Mouse (Mus musculus): ENCODE measurements around the gene Mapt. TPM values are rescaled to one million over a fixed set of nuclear protein-coding genes. Genes with fewer than 3 reads are reported as not detected.

Gene Mapt
- polyA plus RNA-seq, 1 experiment = 53.4 TPM

- Histone ChIP-seq H3K4me1 (ENCODE audit: control insufficient read depth, insufficient read depth, low read length) (peaks cover 8% of the 10 kb centered on the region), H3K27ac (ENCODE audit: insufficient read depth, low read depth, low read length) (peak overlapping the region; percentile 18; the same call in 1 of the 2 replicates), H3K27me3 (replicated peaks; ENCODE audit: control insufficient read depth, insufficient read depth, low read length) (no peaks in the 10 kb centered on the region), H3K4me3 (ENCODE audit: insufficient read depth, low read depth, low read length) (no peak overlapping the region), H3K36me3 (ENCODE audit: control insufficient read depth, insufficient read depth, low read length) (no peaks in the 10 kb centered on the region)
- DNase-seq = peak; percentile 79
- 31% methylated on average over 6 of the region's 6 CpGs for WGBS
- TF ChIP-seq CTCF (conservative IDR thresholded peaks at IDR 0.05; ENCODE audit: insufficient read depth, insufficient read length, low read depth, low read length) = no peak
- no peak for TF ChIP-seq POLR2A (IDR thresholded peaks at IDR 0.05; ENCODE audit: low read depth, low read length)
These were observed 57.6 kb downstream of the Mapt start for GRCm38 (mm10) chr11:104288835-104289198.

GRCm38 (mm10) chr11:104289199-104290031 is 58.2 kb downstream of the Mapt start:
- WGBS = 22% methylated on average over 13 of the region's 13 CpGs
- H3K27me3 ChIP-seq (replicated peaks; ENCODE audit: control insufficient read depth, insufficient read depth, low read length) = no peaks in the 10 kb centered on the region

GRCm38 (mm10) chr11:104292443-104293220 is 61.4 kb downstream of the Mapt start:
- Histone ChIP-seq H3K36me3 (ENCODE audit: control insufficient read depth, insufficient read depth, low read length) (no peaks in the 10 kb centered on the region), H3K27me3 (replicated peaks; ENCODE audit: control insufficient read depth, insufficient read depth, low read length) (no peaks in the 10 kb centered on the region), H3K4me1 (ENCODE audit: control insufficient read depth, insufficient read depth, low read length) (peaks cover 8% of the 10 kb centered on the region), H3K4me3 (ENCODE audit: insufficient read depth, low read depth, low read length) (no peak overlapping the region), H3K27ac (ENCODE audit: insufficient read depth, low read depth, low read length) (no peak overlapping the region)
- WGBS = 81% methylated on average over 7 of the region's 7 CpGs
- DNase-seq = no peak
- no peak for TF ChIP-seq CTCF (conservative IDR thresholded peaks at IDR 0.05; ENCODE audit: insufficient read depth, insufficient read length, low read depth, low read length)
- no peak for TF ChIP-seq POLR2A (IDR thresholded peaks at IDR 0.05; ENCODE audit: low read depth, low read length)

More at GRCm38 (mm10) chr11:104289199-104290031, 58.2 kb downstream of the Mapt start:
- Histone ChIP-seq H3K4me3 (ENCODE audit: insufficient read depth, low read depth, low read length) (no peak overlapping the region), H3K27ac (ENCODE audit: insufficient read depth, low read depth, low read length) (peak overlapping the region; percentile 29; the same call in 1 of the 2 replicates), H3K4me1 (ENCODE audit: control insufficient read depth, insufficient read depth, low read length) (peaks cover 8% of the 10 kb centered on the region), H3K36me3 (ENCODE audit: control insufficient read depth, insufficient read depth, low read length) (no peaks in the 10 kb centered on the region)
- no peak for TF ChIP-seq POLR2A (IDR thresholded peaks at IDR 0.05; ENCODE audit: low read depth, low read length)
- peak; percentile 66 for TF ChIP-seq CTCF (conservative IDR thresholded peaks at IDR 0.05; ENCODE audit: insufficient read depth, insufficient read length, low read depth, low read length)
- peak; percentile 73 for DNase-seq

GRCm38 (mm10) chr11:104293241-104293640 is 62.1 kb downstream of the Mapt start:
- Histone ChIP-seq H3K27ac (ENCODE audit: insufficient read depth, low read depth, low read length) (no peak overlapping the region), H3K27me3 (replicated peaks; ENCODE audit: control insufficient read depth, insufficient read depth, low read length) (no peaks in the 10 kb centered on the region), H3K36me3 (ENCODE audit: control insufficient read depth, insufficient read depth, low read length) (no peaks in the 10 kb centered on the region), H3K4me1 (ENCODE audit: control insufficient read depth, insufficient read depth, low read length) (peaks cover 8% of the 10 kb centered on the region), H3K4me3 (ENCODE audit: insufficient read depth, low read depth, low read length) (no peak overlapping the region)
- TF ChIP-seq CTCF (conservative IDR thresholded peaks at IDR 0.05; ENCODE audit: insufficient read depth, insufficient read length, low read depth, low read length) (no peak), POLR2A (IDR thresholded peaks at IDR 0.05; ENCODE audit: low read depth, low read length) (no peak)
- 66% methylated on average over 9 of the region's 9 CpGs for WGBS
- no peak for DNase-seq

GRCm38 (mm10) chr11:104295145-104295544 is 64.0 kb downstream of the Mapt start:
- H3K4me1 ChIP-seq (ENCODE audit: control insufficient read depth, insufficient read depth, low read length) = no peaks in the 10 kb centered on the region
- DNase-seq = no peak
- H3K4me3 ChIP-seq (ENCODE audit: insufficient read depth, low read depth, low read length) = no peak overlapping the region
- H3K36me3 ChIP-seq (ENCODE audit: control insufficient read depth, insufficient read depth, low read length) = no peaks in the 10 kb centered on the region
- 63% methylated on average over 5 of the region's 5 CpGs for WGBS
- H3K27ac ChIP-seq (ENCODE audit: insufficient read depth, low read depth, low read length) = no peak overlapping the region
- H3K27me3 ChIP-seq (replicated peaks; ENCODE audit: control insufficient read depth, insufficient read depth, low read length) = no peaks in the 10 kb centered on the region
- TF ChIP-seq CTCF (conservative IDR thresholded peaks at IDR 0.05; ENCODE audit: insufficient read depth, insufficient read length, low read depth, low read length) (no peak), POLR2A (IDR thresholded peaks at IDR 0.05; ENCODE audit: low read depth, low read length) (no peak)

- no peak for DNase-seq
- H3K27me3 ChIP-seq (replicated peaks; ENCODE audit: control insufficient read depth, insufficient read depth, low read length) = no peaks in the 10 kb centered on the region
- 35% methylated on average over 6 of the region's 6 CpGs for WGBS
- H3K4me3 ChIP-seq (ENCODE audit: insufficient read depth, low read depth, low read length) = no peak overlapping the region
- no peaks in the 10 kb centered on the region for H3K4me1 ChIP-seq (ENCODE audit: control insufficient read depth, insufficient read depth, low read length)
- H3K27ac ChIP-seq (ENCODE audit: insufficient read depth, low read depth, low read length) = no peak overlapping the region
- TF ChIP-seq POLR2A (IDR thresholded peaks at IDR 0.05; ENCODE audit: low read depth, low read length) (no peak), CTCF (conservative IDR thresholded peaks at IDR 0.05; ENCODE audit: insufficient read depth, insufficient read length, low read depth, low read length) (no peak)
- no peaks in the 10 kb centered on the region for H3K36me3 ChIP-seq (ENCODE audit: control insufficient read depth, insufficient read depth, low read length)
These were observed 64.5 kb downstream of the Mapt start for GRCm38 (mm10) chr11:104295656-104296055.

GRCm38 (mm10) chr11:104297671-104298070 is 66.5 kb downstream of the Mapt start:
- no peaks in the 10 kb centered on the region for H3K36me3 ChIP-seq (ENCODE audit: control insufficient read depth, insufficient read depth, low read length)
- H3K4me1 ChIP-seq (ENCODE audit: control insufficient read depth, insufficient read depth, low read length) = no peaks in the 10 kb centered on the region
- no peaks in the 10 kb centered on the region for H3K27me3 ChIP-seq (replicated peaks; ENCODE audit: control insufficient read depth, insufficient read depth, low read length)
- H3K4me3 ChIP-seq (ENCODE audit: insufficient read depth, low read depth, low read length) = no peak overlapping the region
- TF ChIP-seq CTCF (conservative IDR thresholded peaks at IDR 0.05; ENCODE audit: insufficient read depth, insufficient read length, low read depth, low read length) (no peak), POLR2A (IDR thresholded peaks at IDR 0.05; ENCODE audit: low read depth, low read length) (no peak)
- WGBS = 86% methylated on average over 3 of the region's 3 CpGs
- no peak overlapping the region for H3K27ac ChIP-seq (ENCODE audit: insufficient read depth, low read depth, low read length)
- DNase-seq = no peak
